Mouse (Mus musculus): ENCODE data around the gene Ptgfrn. TPM values are rescaled to one million over a fixed set of nuclear protein-coding genes. Genes with fewer than 3 reads are reported as not detected.
A peak's percentile ranks its signal among the peaks of the same experiment; 100 is the strongest.

The Ptgfrn gene
- polyA plus RNA-seq, 1 experiment from 2014 or later, result 2.8 TPM

DNA sequence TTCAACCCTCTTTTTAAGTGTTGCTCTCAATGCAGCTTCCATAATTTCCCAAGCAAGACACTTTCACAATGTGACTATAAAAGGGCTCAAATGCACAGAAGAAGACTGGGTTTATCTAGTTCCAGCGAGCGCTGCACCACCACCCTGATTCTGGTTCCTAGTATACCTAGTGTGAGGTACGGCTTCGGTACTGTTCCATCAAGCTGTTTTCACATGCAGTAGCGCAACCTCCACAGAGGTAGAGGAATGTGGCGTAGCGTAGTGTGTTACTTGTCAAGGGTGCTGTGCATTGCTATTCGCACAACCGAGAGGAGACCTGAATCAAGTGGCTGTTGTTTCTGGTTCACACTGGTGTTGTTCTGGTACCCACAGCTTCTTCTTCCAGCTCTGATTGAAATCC lies 24.8 kb upstream of the Ptgfrn start:
- WGBS, result 97% methylated on average over 9 of the region's 9 CpGs
- Histone ChIP-seq H3K27me3 (no peaks in the 10 kb centered on the region), H3K27ac (no peak overlapping the region), H3K36me3 (no peaks in the 10 kb centered on the region), H3K4me2 (no peak overlapping the region), H3K9ac (no peak overlapping the region), H3K4me1 (peaks cover 21% of the 10 kb centered on the region), H3K9me3 (replicated peaks) (no peaks in the 10 kb centered on the region), H3K4me3 (replicated peaks) (no peak overlapping the region)
- no peak for ATAC-seq (replicated peaks; ENCODE audit: low FRiP score)

GRCm38 (mm10) chr3:101132981-101133380 lies 22.9 kb upstream of the Ptgfrn start:
- H3K4me2 ChIP-seq, result no peak overlapping the region
- H3K27me3 ChIP-seq, result no peaks in the 10 kb centered on the region; the same call in 1 of the 2 replicates
- no peak for ATAC-seq (replicated peaks; ENCODE audit: low FRiP score)
- H3K36me3 ChIP-seq, result no peaks in the 10 kb centered on the region
- WGBS, result 87% methylated on average over 6 of the region's 6 CpGs
- no peak overlapping the region for H3K27ac ChIP-seq
- H3K9me3 ChIP-seq (replicated peaks), result no peaks in the 10 kb centered on the region
- H3K4me3 ChIP-seq (replicated peaks), result no peak overlapping the region
- no peak overlapping the region for H3K9ac ChIP-seq
- peaks cover 27% of the 10 kb centered on the region for H3K4me1 ChIP-seq

GRCm38 (mm10) chr3:101131772-101132171 lies 21.7 kb upstream of the Ptgfrn start:
- no peaks in the 10 kb centered on the region for H3K9me3 ChIP-seq (replicated peaks)
- H3K27ac ChIP-seq, result no peak overlapping the region
- H3K4me1 ChIP-seq, result peaks cover 23% of the 10 kb centered on the region
- no peak overlapping the region for H3K4me2 ChIP-seq
- WGBS, result 83% methylated on average over 5 of the region's 5 CpGs
- H3K4me3 ChIP-seq (replicated peaks), result no peak overlapping the region
- H3K27me3 ChIP-seq, result no peaks in the 10 kb centered on the region; the same call in 1 of the 2 replicates
- ATAC-seq (replicated peaks; ENCODE audit: low FRiP score), result no peak
- no peak overlapping the region for H3K9ac ChIP-seq
- no peaks in the 10 kb centered on the region for H3K36me3 ChIP-seq

DNA sequence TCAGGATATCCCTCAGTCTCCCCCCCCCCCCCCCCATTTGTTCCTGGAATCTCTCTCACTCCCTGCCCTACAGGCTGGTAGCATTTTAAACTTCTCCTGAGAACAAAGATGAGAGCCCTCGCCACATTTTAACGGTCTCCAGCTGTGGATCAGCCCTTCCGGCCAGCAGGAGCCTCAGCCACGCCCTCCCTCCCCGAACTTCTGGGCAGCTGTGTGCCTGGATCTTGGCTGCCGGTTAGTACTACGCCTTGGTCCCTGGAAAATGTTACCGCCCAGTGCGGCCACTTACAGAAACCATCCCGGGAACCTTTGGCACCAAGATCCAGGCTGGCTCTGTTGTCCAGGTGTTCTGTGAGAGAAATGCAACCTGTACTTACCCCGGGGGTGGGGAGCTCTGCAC lies 20.4 kb upstream of the Ptgfrn start:
- H3K27ac ChIP-seq, result no peak overlapping the region
- H3K9me3 ChIP-seq (replicated peaks), result no peaks in the 10 kb centered on the region
- no peaks in the 10 kb centered on the region for H3K36me3 ChIP-seq
- no peak overlapping the region for H3K9ac ChIP-seq
- H3K27me3 ChIP-seq, result no peaks in the 10 kb centered on the region; the same call in 1 of the 2 replicates
- peak overlapping the region; percentile 51 for H3K4me2 ChIP-seq
- WGBS, result 2% methylated on average over 11 of the region's 11 CpGs
- peak; percentile 35; the same call in 1 of the 2 replicates for ATAC-seq (replicated peaks; ENCODE audit: low FRiP score)
- H3K4me3 ChIP-seq (replicated peaks), result peak overlapping the region; percentile 9; the same call in 1 of the 2 replicates
- H3K4me1 ChIP-seq, result peaks cover 12% of the 10 kb centered on the region

DNA sequence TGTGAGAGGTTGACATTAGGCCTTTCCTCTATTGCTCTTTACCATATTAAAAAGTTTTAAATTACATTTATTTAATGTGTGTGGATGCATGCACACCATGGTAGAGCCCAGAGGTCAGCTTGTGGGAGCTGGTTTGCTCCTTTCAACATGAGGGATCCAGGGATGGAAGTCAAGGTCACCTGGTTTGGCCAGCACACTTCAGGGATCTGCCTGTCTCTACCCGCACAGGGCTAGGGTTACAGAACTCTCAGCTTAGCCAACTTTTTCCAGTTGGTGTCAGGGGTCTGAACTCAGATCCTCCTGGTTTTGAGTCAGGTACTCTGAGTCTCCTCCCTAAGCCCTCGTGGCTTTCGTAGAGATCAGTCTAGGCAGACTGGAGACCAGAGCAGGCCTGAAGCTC lies 19.5 kb upstream of the Ptgfrn start:
- Histone ChIP-seq H3K9ac (no peak overlapping the region), H3K27me3 (no peaks in the 10 kb centered on the region; the same call in 1 of the 2 replicates)
- 66% methylated on average over 3 of the region's 3 CpGs for WGBS

GRCm38 (mm10) chr3:101129090-101129489 lies 19.0 kb upstream of the Ptgfrn start:
- Histone ChIP-seq H3K4me1 (peaks cover 12% of the 10 kb centered on the region), H3K36me3 (no peaks in the 10 kb centered on the region), H3K4me2 (no peak overlapping the region), H3K27ac (no peak overlapping the region), H3K4me3 (replicated peaks) (no peak overlapping the region), H3K27me3 (no peaks in the 10 kb centered on the region; the same call in 1 of the 2 replicates), H3K9ac (no peak overlapping the region), H3K9me3 (replicated peaks) (no peaks in the 10 kb centered on the region)
- ATAC-seq (replicated peaks; ENCODE audit: low FRiP score), result no peak

More for the DNA sequence above, 19.5 kb upstream of the Ptgfrn start:
- no peak for ATAC-seq (replicated peaks; ENCODE audit: low FRiP score)
- Histone ChIP-seq H3K4me3 (replicated peaks) (no peak overlapping the region), H3K27ac (no peak overlapping the region), H3K4me1 (peaks cover 12% of the 10 kb centered on the region), H3K36me3 (no peaks in the 10 kb centered on the region), H3K9me3 (replicated peaks) (no peaks in the 10 kb centered on the region), H3K4me2 (no peak overlapping the region)

- H3K4me3 ChIP-seq (replicated peaks), result no peak overlapping the region
- peaks cover 12% of the 10 kb centered on the region for H3K4me1 ChIP-seq
- no peaks in the 10 kb centered on the region for H3K36me3 ChIP-seq
- H3K4me2 ChIP-seq, result no peak overlapping the region
- no peaks in the 10 kb centered on the region; the same call in 1 of the 2 replicates for H3K27me3 ChIP-seq
- H3K9ac ChIP-seq, result no peak overlapping the region
- no peak overlapping the region for H3K27ac ChIP-seq
- H3K9me3 ChIP-seq (replicated peaks), result no peaks in the 10 kb centered on the region
- no peak for ATAC-seq (replicated peaks; ENCODE audit: low FRiP score)
- WGBS, result 74% methylated on average over 2 of the region's 2 CpGs
These were observed 17.7 kb upstream of the Ptgfrn start for GRCm38 (mm10) chr3:101127766-101128165.

DNA sequence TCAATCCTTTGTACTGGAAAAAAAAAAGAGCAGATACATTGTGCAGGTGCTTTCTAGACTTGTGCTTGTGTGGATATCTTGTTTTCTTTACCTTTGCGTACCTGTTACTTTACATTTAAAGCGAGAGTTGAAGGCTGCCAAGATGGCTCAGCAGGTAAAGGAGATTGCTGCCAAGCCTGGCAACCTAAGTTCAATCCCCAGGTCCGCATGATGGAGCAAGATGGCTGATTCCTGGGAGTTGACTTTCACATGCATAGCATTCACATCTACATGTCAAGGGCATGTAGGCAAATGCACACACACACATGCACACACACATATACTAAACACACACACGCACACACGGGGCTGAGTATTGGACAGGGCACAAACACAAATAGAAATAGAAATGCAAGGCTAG lies 14.6 kb upstream of the Ptgfrn start:
- Histone ChIP-seq H3K4me3 (replicated peaks) (no peak overlapping the region), H3K36me3 (no peaks in the 10 kb centered on the region), H3K4me1 (peaks cover 5% of the 10 kb centered on the region), H3K27me3 (no peaks in the 10 kb centered on the region; the same call in 1 of the 2 replicates), H3K4me2 (no peak overlapping the region), H3K9ac (no peak overlapping the region), H3K27ac (no peak overlapping the region), H3K9me3 (replicated peaks) (no peaks in the 10 kb centered on the region)
- whole genome bisulfite sequencing, result 94% methylated on average over 5 of the region's 5 CpGs
- ATAC-seq (replicated peaks; ENCODE audit: low FRiP score), result no peak

DNA sequence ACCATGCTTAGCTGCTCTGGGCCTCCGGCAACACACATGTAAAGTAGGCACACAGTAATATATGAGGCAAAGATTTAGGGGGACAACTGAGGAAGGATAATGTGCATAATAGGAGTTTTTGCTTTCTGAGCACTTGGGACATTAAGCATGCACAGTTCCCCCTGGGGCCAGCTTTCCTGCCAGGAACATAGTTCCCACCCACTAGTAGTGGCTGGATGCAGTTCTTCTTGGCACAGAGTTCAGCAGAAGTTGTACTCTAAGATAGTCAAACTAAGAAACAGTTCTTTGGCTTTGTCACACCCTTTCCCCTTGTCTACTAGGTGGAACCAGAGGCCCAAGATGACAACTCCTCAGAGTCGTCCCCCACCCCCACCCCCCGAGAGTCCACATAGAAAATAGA lies 12.4 kb upstream of the Ptgfrn start:
- Histone ChIP-seq H3K4me1 (no peaks in the 10 kb centered on the region), H3K36me3 (no peaks in the 10 kb centered on the region), H3K9ac (no peak overlapping the region), H3K27ac (no peak overlapping the region), H3K27me3 (no peaks in the 10 kb centered on the region), H3K4me3 (replicated peaks) (no peak overlapping the region), H3K9me3 (replicated peaks) (no peaks in the 10 kb centered on the region), H3K4me2 (no peak overlapping the region)
- 80% methylated on average over 3 of the region's 3 CpGs for WGBS
- ATAC-seq (replicated peaks; ENCODE audit: low FRiP score), result no peak

GRCm38 (mm10) chr3:101117774-101118173 lies 7.7 kb upstream of the Ptgfrn start:
- H3K4me2 ChIP-seq, result no peak overlapping the region
- no peaks in the 10 kb centered on the region for H3K9me3 ChIP-seq (replicated peaks)
- H3K27me3 ChIP-seq, result 0 out of 2 replicates have a peak, but pooled peaks cover 13% of the 10 kb centered on the region
- H3K9ac ChIP-seq, result no peak overlapping the region
- 95% methylated on average over 11 of the region's 11 CpGs for WGBS
- peaks cover 8% of the 10 kb centered on the region for H3K4me1 ChIP-seq
- no peak overlapping the region for H3K27ac ChIP-seq
- H3K36me3 ChIP-seq, result no peaks in the 10 kb centered on the region
- no peak overlapping the region for H3K4me3 ChIP-seq (replicated peaks)
- no peak for ATAC-seq (replicated peaks; ENCODE audit: low FRiP score)

- peaks cover 8% of the 10 kb centered on the region for H3K4me1 ChIP-seq
- no peaks in the 10 kb centered on the region for H3K9me3 ChIP-seq (replicated peaks)
- no peak overlapping the region for H3K9ac ChIP-seq
- no peak for ATAC-seq (replicated peaks; ENCODE audit: low FRiP score)
- H3K36me3 ChIP-seq, result no peaks in the 10 kb centered on the region
- no peak overlapping the region for H3K4me2 ChIP-seq
- 0 out of 2 replicates have a peak, but pooled peaks cover 17% of the 10 kb centered on the region for H3K27me3 ChIP-seq
- H3K27ac ChIP-seq, result no peak overlapping the region
- WGBS, result 88% methylated on average over 8 of the region's 8 CpGs
- no peak overlapping the region for H3K4me3 ChIP-seq (replicated peaks)
These were observed 7.3 kb upstream of the Ptgfrn start for GRCm38 (mm10) chr3:101117386-101117749.

- Histone ChIP-seq H3K36me3 (no peaks in the 10 kb centered on the region), H3K4me2 (no peak overlapping the region), H3K27me3 (0 out of 2 replicates have a peak, but pooled peaks cover 18% of the 10 kb centered on the region), H3K9ac (no peak overlapping the region), H3K4me3 (replicated peaks) (no peak overlapping the region), H3K9me3 (replicated peaks) (no peaks in the 10 kb centered on the region), H3K27ac (no peak overlapping the region), H3K4me1 (peaks cover 12% of the 10 kb centered on the region)
- ATAC-seq (replicated peaks; ENCODE audit: low FRiP score), result 0 out of 2 replicates have a peak, but pooled peaks have one; percentile 22
- 45% methylated on average over 25 of the region's 25 CpGs for WGBS
These were observed 6.6 kb upstream of the Ptgfrn start for GRCm38 (mm10) chr3:101116431-101117385.
